Mouse (Mus musculus) MEL (cell line): ENCODE measurements around the gene Col20a1. TPM values are rescaled to one million over a fixed set of nuclear protein-coding genes. Genes with fewer than 3 reads are reported as not detected.

Source experiments
- DNase-seq: peaks from one replicate; pipeline ENCODE4 v3.0.0; 2011; ENCODE audit warnings: low read depth, low spot score
- H3K27ac ChIP-seq: 2 replicates; pipeline ENCODE4 v1.5.1; 2012; ENCODE audit warnings: low read depth, mild to moderate bottlenecking, control low read depth, low read length, moderate library complexity; ENCODE audit not compliant: control insufficient read depth
- H3K27me3 ChIP-seq, 2 experiments: fragments of 150-350 bp in 1 of 2; sonication (generic) in 1 of 2; 2 replicates each; pipeline ENCODE4 v1.6.1; 2012; ENCODE audit warnings: low read length in 2 of 2, mild to moderate bottlenecking in 2 of 2, improper control_type of control experiment in 1 of 2, moderate library complexity in 1 of 2; ENCODE audit not compliant: insufficient read depth in 2 of 2, control insufficient read depth in 1 of 2
- H3K36me3 ChIP-seq, 2 experiments: 2 replicates each; pipeline ENCODE4 v1.6.1; 2012 to 2014; ENCODE audit warnings: low read length in 2 of 2, improper control_type of control experiment in 1 of 2, inconsistent platforms in 1 of 2, mild to moderate bottlenecking in 1 of 2; ENCODE audit not compliant: insufficient read depth in 2 of 2, control insufficient read depth in 1 of 2
- H3K4me1 ChIP-seq, 2 experiments: fragments of 150-350 bp in 1 of 2; sonication (generic) in 1 of 2; 2 replicates each; pipeline ENCODE4 v1.6.1; 2012; ENCODE audit warnings: low read length in 2 of 2, improper control_type of control experiment in 1 of 2, mild to moderate bottlenecking in 1 of 2; ENCODE audit not compliant: insufficient read depth in 2 of 2, control insufficient read depth in 1 of 2
- H3K4me3 ChIP-seq, 2 experiments: fragments of 150-350 bp in 1 of 2; sonication (generic) in 1 of 2; 2 replicates each; pipeline ENCODE4 v1.5.1; 2012; ENCODE audit warnings: low read depth in 2 of 2, low read length in 2 of 2, mild to moderate bottlenecking in 2 of 2, moderate library complexity in 2 of 2, control low read depth in 1 of 2, improper control_type of control experiment in 1 of 2; ENCODE audit not compliant: control insufficient read depth in 1 of 2, insufficient read depth in 1 of 2
- H3K79me2 ChIP-seq: 2 replicates; pipeline ENCODE4 v1.6.1; 2012; ENCODE audit warnings: mild to moderate bottlenecking, low read length, moderate library complexity; ENCODE audit not compliant: control insufficient read depth, poor library complexity, insufficient read depth
- H3K9ac ChIP-seq: 2 replicates; pipeline ENCODE4 v1.6.1; 2012; ENCODE audit warnings: low read depth, mild to moderate bottlenecking, control low read depth, low read length, moderate library complexity; ENCODE audit not compliant: control insufficient read depth, poor library complexity, severe bottlenecking
- H3K9me3 ChIP-seq: fragments of 150-350 bp; sonication (generic); replicated peaks from 2 replicates; pipeline ENCODE4 v1.6.1; 2012; ENCODE audit warnings: mild to moderate bottlenecking, low read length, improper control_type of control experiment, moderate library complexity; ENCODE audit not compliant: insufficient read depth
- BHLHE40 ChIP-seq: IDR thresholded peaks from 2 replicates; pipeline ENCODE4 v1.6.1; 2012; ENCODE audit warnings: low read depth, mild to moderate bottlenecking, inconsistent platforms, low read length, improper control_type of control experiment, borderline replicate concordance
- CHD1 ChIP-seq: IDR thresholded peaks from 2 replicates; pipeline ENCODE4 v1.6.1; 2012; ENCODE audit warnings: low read depth, mild to moderate bottlenecking, inconsistent platforms, low read length, improper control_type of control experiment
- CHD2 ChIP-seq: IDR thresholded peaks from 2 replicates; pipeline ENCODE4 v1.6.1; 2011; ENCODE audit warnings: low read length, improper control_type of control experiment
- E2F4 ChIP-seq: IDR thresholded peaks from 2 replicates; pipeline ENCODE4 v1.6.1; 2011; ENCODE audit warnings: low read depth, low read length, improper control_type of control experiment, borderline replicate concordance
- ELF1 ChIP-seq: IDR thresholded peaks from 2 replicates; pipeline ENCODE4 v1.6.1; 2014; ENCODE audit warnings: low read depth, mild to moderate bottlenecking, inconsistent platforms, low read length, improper control_type of control experiment, moderate library complexity
- EP300 ChIP-seq, 2 experiments: IDR thresholded peaks; 2 replicates each; pipeline ENCODE4 v1.6.1; 2011; ENCODE audit warnings: improper control_type of control experiment in 2 of 2, low read length in 2 of 2, low read depth in 1 of 2, mild to moderate bottlenecking in 1 of 2
- ETS1 ChIP-seq: IDR thresholded peaks from 2 replicates; pipeline ENCODE4 v1.6.1; 2012; ENCODE audit warnings: low read depth, mild to moderate bottlenecking, inconsistent platforms, low read length, improper control_type of control experiment, moderate library complexity
- GABPA ChIP-seq: IDR thresholded peaks from 2 replicates; pipeline ENCODE4 v1.6.1; 2012; ENCODE audit warnings: low read depth, mild to moderate bottlenecking, inconsistent platforms, low read length, improper control_type of control experiment, moderate library complexity
- HCFC1 ChIP-seq: IDR thresholded peaks from 2 replicates; pipeline ENCODE4 v1.6.1; 2012; ENCODE audit warnings: low read depth, mild to moderate bottlenecking, inconsistent platforms, low read length, improper control_type of control experiment, moderate library complexity
- JUND ChIP-seq: IDR thresholded peaks from 2 replicates; pipeline ENCODE4 v1.6.1; 2011; ENCODE audit warnings: low read depth, mild to moderate bottlenecking, improper control_type of control experiment, low read length
- KAT2A ChIP-seq: conservative IDR thresholded peaks from 2 replicates; pipeline ENCODE4 v1.6.1; 2012; ENCODE audit warnings: low read depth, low read length, improper control_type of control experiment, inconsistent platforms
- MAFK ChIP-seq: IDR thresholded peaks from 2 replicates; pipeline ENCODE4 v1.6.1; 2011; ENCODE audit warnings: low read depth, mild to moderate bottlenecking, low read length, improper control_type of control experiment, borderline replicate concordance
- MAX ChIP-seq: IDR thresholded peaks from 2 replicates; pipeline ENCODE4 v1.6.1; 2011; ENCODE audit warnings: low read length, improper control_type of control experiment
- MAZ ChIP-seq: IDR thresholded peaks from 2 replicates; pipeline ENCODE4 v1.6.1; 2012; ENCODE audit warnings: low read depth, mild to moderate bottlenecking, inconsistent platforms, low read length, improper control_type of control experiment
- MXI1 ChIP-seq: IDR thresholded peaks from 2 replicates; pipeline ENCODE4 v1.6.1; 2011; ENCODE audit warnings: mild to moderate bottlenecking, low read depth, low read length, improper control_type of control experiment
- MYC ChIP-seq: IDR thresholded peaks from 2 replicates; pipeline ENCODE4 v1.6.1; 2011; ENCODE audit warnings: low read depth, mild to moderate bottlenecking, low read length, improper control_type of control experiment, moderate library complexity
- NELFE ChIP-seq: IDR thresholded peaks from 2 replicates; pipeline ENCODE4 v1.6.1; 2011; ENCODE audit warnings: low read depth, low read length, improper control_type of control experiment
- NRF1 ChIP-seq: IDR thresholded peaks from 2 replicates; pipeline ENCODE4 v1.6.1; 2014; ENCODE audit warnings: low read depth, mild to moderate bottlenecking, inconsistent platforms, low read length, improper control_type of control experiment, moderate library complexity; ENCODE audit not compliant: poor library complexity, insufficient read depth, severe bottlenecking
- POLR2A ChIP-seq, 2 experiments: IDR thresholded peaks; 2 replicates each; pipeline ENCODE4 v1.6.1; 2011 to 2012; ENCODE audit warnings: low read length in 2 of 2, mild to moderate bottlenecking in 2 of 2, control low read depth in 1 of 2, improper control_type of control experiment in 1 of 2, low read depth in 1 of 2, moderate library complexity in 1 of 2; ENCODE audit not compliant: control insufficient read depth in 1 of 2, insufficient read depth in 1 of 2, poor library complexity in 1 of 2
- POLR2AphosphoS2 ChIP-seq: IDR thresholded peaks from 2 replicates; pipeline ENCODE4 v1.6.1; 2011; ENCODE audit warnings: low read length, improper control_type of control experiment
- POLR2AphosphoS5 ChIP-seq: IDR thresholded peaks from 2 replicates; pipeline ENCODE4 v1.6.1; 2012; ENCODE audit warnings: low read depth, borderline replicate concordance, mild to moderate bottlenecking, inconsistent platforms, low read length, moderate library complexity, mixed read lengths
- RAD21 ChIP-seq: IDR thresholded peaks from 2 replicates; pipeline ENCODE4 v1.6.1; 2011; ENCODE audit warnings: mild to moderate bottlenecking, low read depth, low read length, improper control_type of control experiment
- RCOR1 ChIP-seq: IDR thresholded peaks from 2 replicates; pipeline ENCODE4 v1.6.1; 2012; ENCODE audit warnings: low read depth, mild to moderate bottlenecking, inconsistent platforms, low read length, improper control_type of control experiment
- SIN3A ChIP-seq: IDR thresholded peaks from 2 replicates; pipeline ENCODE4 v1.6.1; 2012; ENCODE audit warnings: low read length, improper control_type of control experiment, inconsistent platforms
- SMC3 ChIP-seq: IDR thresholded peaks from 2 replicates; pipeline ENCODE4 v1.6.1; 2011; ENCODE audit warnings: low read depth, low read length, improper control_type of control experiment
- TAL1 ChIP-seq: IDR thresholded peaks from 2 replicates; pipeline ENCODE4 v1.6.1; 2012; ENCODE audit warnings: mild to moderate bottlenecking, inconsistent platforms, low read length, moderate library complexity, mixed read lengths
- TBP ChIP-seq: IDR thresholded peaks from 2 replicates; pipeline ENCODE4 v1.8.0; 2011; ENCODE audit warnings: low read depth, low read length, improper control_type of control experiment
- UBTF ChIP-seq: IDR thresholded peaks from 2 replicates; pipeline ENCODE4 v1.6.1; 2012; ENCODE audit warnings: low read depth, mild to moderate bottlenecking, inconsistent platforms, low read length, improper control_type of control experiment, moderate library complexity, borderline replicate concordance; ENCODE audit not compliant: insufficient read depth
- USF2 ChIP-seq, 2 experiments: IDR thresholded peaks; 2 replicates each; pipeline ENCODE4 v1.6.1; 2011 to 2012; ENCODE audit warnings: improper control_type of control experiment in 2 of 2, low read length in 2 of 2, borderline replicate concordance in 1 of 2, inconsistent platforms in 1 of 2, low read depth in 1 of 2, mild to moderate bottlenecking in 1 of 2; ENCODE audit not compliant: insufficient read depth in 1 of 2
- ZC3H11A ChIP-seq: IDR thresholded peaks from 2 replicates; pipeline ENCODE4 v1.6.1; 2012; ENCODE audit warnings: low read depth, mild to moderate bottlenecking, inconsistent platforms, low read length, improper control_type of control experiment
- ZKSCAN1 ChIP-seq: IDR thresholded peaks from 2 replicates; pipeline ENCODE4 v1.6.1; 2012; ENCODE audit warnings: low read depth, mild to moderate bottlenecking, inconsistent platforms, low read length, improper control_type of control experiment, moderate library complexity
- ZNF384 ChIP-seq: IDR thresholded peaks from 2 replicates; pipeline ENCODE4 v1.6.1; 2012; ENCODE audit warnings: low read depth, mild to moderate bottlenecking, inconsistent platforms, low read length, improper control_type of control experiment
- polyA plus RNA-seq, 2 experiments: library from polyadenylated mRNA; stranded (reverse) in 1 of 2; unstranded in 1 of 2; fragments of >175 nt in 1 of 2; fragments of >200 nt in 1 of 2; gene quantifications; 2 replicates each; pipeline versions ENCODE4 v1.2.1 to v1.2.4; 2012; ENCODE audit warnings: low replicate concordance in 2 of 2, low read depth in 1 of 2; ENCODE audit not compliant: insufficient read length in 2 of 2, insufficient read depth in 1 of 2, missing spikeins in 1 of 2
- total RNA-seq: library from RNA; depleted of rRNA; stranded (reverse); fragments of 300-350 nt; gene quantifications from 2 replicates; pipeline ENCODE4 v1.2.3, GENCODE M21; 2012

The Col20a1 gene
- total and polyA plus RNA-seq, 3 experiments, result 0.23 to 0.40 TPM; not detected in 1

DNA sequence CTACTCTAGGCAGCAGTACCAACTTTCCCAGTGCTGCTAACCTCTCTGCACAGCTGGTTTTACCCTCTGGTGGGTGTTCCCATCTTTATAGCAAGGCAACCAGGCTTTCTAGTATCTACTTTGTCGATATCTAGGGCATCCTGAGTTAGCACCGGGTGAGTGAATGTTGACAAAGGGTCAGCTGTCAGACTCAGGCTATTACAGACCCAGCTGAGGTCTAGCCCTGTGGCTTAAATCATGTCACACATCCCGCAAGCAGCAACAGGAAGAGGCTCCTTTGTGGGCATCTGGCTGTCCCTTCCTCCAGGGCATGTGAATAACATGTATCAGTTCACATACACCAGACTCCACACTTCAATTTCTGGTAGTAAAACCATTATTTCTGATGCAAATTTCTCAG lies 71.9 kb downstream of the Col20a1 start:
- Histone ChIP-seq H3K27ac (no peak overlapping the region), H3K36me3 (no peaks in the 10 kb centered on the region), H3K4me3 (no peak overlapping the region), H3K9ac (no peak overlapping the region), H3K9me3 (no peaks in the 10 kb centered on the region), H3K4me1 (no peaks in the 10 kb centered on the region), H3K27me3 (peaks cover 5 to 11% of the 10 kb centered on the region in 2 experiments; a peak in 3 of 4 replicates), H3K79me2 (no peaks in the 10 kb centered on the region)
- DNase-seq, result no peak
- TF ChIP-seq SMC3 (no peak), E2F4 (no peak), EP300 (IDR thresholded peaks at IDR 0.05; ENCODE audit: low read depth in 1 of 2, low read length in 2 of 2) (no peak), HCFC1 (no peak), POLR2A (IDR thresholded peaks at IDR 0.05; ENCODE audit: control insufficient read depth in 1 of 2, insufficient read depth in 1 of 2, low read depth in 1 of 2, low read length in 2 of 2, poor library complexity in 1 of 2) (no peak), BHLHE40 (no peak), POLR2AphosphoS2 (no peak), GABPA (no peak), KAT2A (no peak), ETS1 (no peak), UBTF (no peak), TBP (no peak), ELF1 (no peak), MYC (no peak), SIN3A (no peak)

DNA sequence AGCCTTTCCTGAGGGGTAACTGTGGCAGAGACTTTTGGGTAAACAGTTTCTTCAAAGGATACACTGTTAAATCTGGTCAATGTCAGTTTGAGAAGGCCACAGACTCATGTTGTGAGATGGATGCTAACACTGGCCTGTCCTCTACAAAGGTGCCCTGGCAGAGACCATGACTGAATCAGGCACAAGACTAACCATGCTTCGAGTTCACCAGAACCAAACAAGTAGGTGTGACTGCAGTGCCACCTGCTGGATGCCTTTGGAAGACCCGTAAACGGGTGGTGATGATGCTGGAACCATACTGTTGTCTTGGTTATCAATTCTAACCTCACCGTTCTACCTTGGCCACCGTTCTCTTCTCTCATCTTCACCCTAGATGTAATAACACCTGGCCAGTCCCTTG lies 73.8 kb downstream of the Col20a1 start:
- DNase-seq, result peak; percentile 63
- no peaks in the 10 kb centered on the region for H3K79me2 ChIP-seq
- H3K27me3 ChIP-seq, result peaks cover 6 to 14% of the 10 kb centered on the region in 2 experiments
- H3K9me3 ChIP-seq, result no peaks in the 10 kb centered on the region
- H3K9ac ChIP-seq, result no peak overlapping the region
- H3K4me3 ChIP-seq, result no peak overlapping the region
- H3K27ac ChIP-seq, result no peak overlapping the region
- no peaks in the 10 kb centered on the region for H3K36me3 ChIP-seq
- H3K4me1 ChIP-seq, result no peaks in the 10 kb centered on the region
- 0 out of 2 replicates have a peak, but pooled peaks have one; percentile 32 for TF ChIP-seq JUND
- TF ChIP-seq MAZ, result no peak
- no peak for TF ChIP-seq MAFK
- peak; percentile 83 for TF ChIP-seq SMC3
- no peak for TF ChIP-seq TAL1
- TF ChIP-seq ZKSCAN1, result no peak
- TF ChIP-seq BHLHE40, result no peak
- no peak for TF ChIP-seq CHD1
- TF ChIP-seq USF2 (IDR thresholded peaks at IDR 0.05; ENCODE audit: borderline replicate concordance in 1 of 2, insufficient read depth in 1 of 2, low read depth in 1 of 2, low read length in 2 of 2), result no peak
- TF ChIP-seq EP300 (IDR thresholded peaks at IDR 0.05; ENCODE audit: low read depth in 1 of 2, low read length in 2 of 2), result no peak
- no peak for TF ChIP-seq UBTF
- no peak for TF ChIP-seq MXI1
- TF ChIP-seq POLR2AphosphoS2, result no peak
- no peak for TF ChIP-seq TBP
- peak; percentile 43; the same call in 1 of the 2 replicates for TF ChIP-seq ZC3H11A
- TF ChIP-seq RCOR1, result no peak
- TF ChIP-seq RAD21, result peak; percentile 85
- no peak for TF ChIP-seq NELFE
- TF ChIP-seq CHD2, result no peak
- no peak for TF ChIP-seq ZNF384
- TF ChIP-seq POLR2AphosphoS5, result no peak
- TF ChIP-seq HCFC1, result no peak
- TF ChIP-seq MAX, result 0 out of 2 replicates have a peak, but pooled peaks have one; percentile 36
- no peak for TF ChIP-seq NRF1
